Mouse (Mus musculus) liver, adult (tissue): Measurements from ENCODE around the gene Iffo1.

Experiments used
- GATA4 ChIP-seq: IDR thresholded peaks from 2 replicates; pipeline ENCODE4 v1.6.1; 2014; ENCODE audit warnings: mild to moderate bottlenecking, low read length; ENCODE audit not compliant: insufficient replicate concordance

Gene Iffo1

GRCm38 (mm10) chr6:125165328-125165891, 20.4 kb downstream of the Iffo1 start:
- peak; percentile 63; the same call in 1 of the 2 replicates for TF ChIP-seq GATA4

GRCm38 (mm10) chr6:125166051-125166751, 21.2 kb downstream of the Iffo1 start, which contains the start of gene Gapdh:
TSS of gene Gapdh (minus strand) at chr6:125166467.
- no peak; the same call in 1 of the 2 replicates for TF ChIP-seq GATA4

- no peak for TF ChIP-seq GATA4
Observed at GRCm38 (mm10) chr6:125166861-125167650, 22.0 kb downstream of the Iffo1 start.

GRCm38 (mm10) chr6:125168086-125168485, 23.0 kb downstream of the Iffo1 start:
- no peak for TF ChIP-seq GATA4

GRCm38 (mm10) chr6:125170194-125170593, 25.2 kb downstream of the Iffo1 start:
- no peak for TF ChIP-seq GATA4

- TF ChIP-seq GATA4, result no peak
Observed at GRCm38 (mm10) chr6:125172474-125172873, 27.4 kb downstream of the Iffo1 start.

- TF ChIP-seq GATA4, result no peak
Observed at GRCm38 (mm10) chr6:125173256-125173655, 28.2 kb downstream of the Iffo1 start.

GRCm38 (mm10) chr6:125175469-125175868, 30.4 kb downstream of the Iffo1 start:
- no peak for TF ChIP-seq GATA4

- no peak for TF ChIP-seq GATA4
Observed at GRCm38 (mm10) chr6:125179601-125180000, 34.6 kb downstream of the Iffo1 start.

GRCm38 (mm10) chr6:125182133-125182532, 37.1 kb downstream of the Iffo1 start:
- TF ChIP-seq GATA4, result no peak

GRCm38 (mm10) chr6:125186203-125186602, 41.2 kb downstream of the Iffo1 start:
- no peak for TF ChIP-seq GATA4

- TF ChIP-seq GATA4, result no peak
Observed at GRCm38 (mm10) chr6:125190816-125191215, 45.8 kb downstream of the Iffo1 start.

- TF ChIP-seq GATA4, result no peak
Observed at GRCm38 (mm10) chr6:125191332-125192015, 46.4 kb downstream of the Iffo1 start, which contains the start of the genes Ncapd2 and Mrpl51. TSS of gene Ncapd2 (minus strand) at chr6:125191701. TSS of gene Mrpl51 (plus strand) at chr6:125191801.

GRCm38 (mm10) chr6:125192016-125192714, 47.1 kb downstream of the Iffo1 start:
- TF ChIP-seq GATA4, result no peak

GRCm38 (mm10) chr6:125192841-125193240, 47.8 kb downstream of the Iffo1 start:
- TF ChIP-seq GATA4, result no peak

- TF ChIP-seq GATA4, result no peak
Observed at GRCm38 (mm10) chr6:125193390-125193789, 48.3 kb downstream of the Iffo1 start.
